Mouse (Mus musculus) left cerebral cortex, postnatal 14 days (tissue): ENCODE measurements around the gene Tmco1. TPM values are rescaled to one million over a fixed set of nuclear protein-coding genes. Genes with fewer than 3 reads are reported as not detected.
A peak's percentile ranks its signal among the peaks of the same experiment; 100 is the strongest.

Experiments
- DNase-seq, 2 experiments: peaks; one replicate each; pipeline ENCODE4 v3.0.0; 2021 to 2022; ENCODE audit warnings: low spot score in 2 of 2, mixed read lengths in 1 of 2
- intact Hi-C: fragments of 180-260 bp; cut with DNase I; formaldehyde crosslinking; loops from one replicate; pipeline ENCODE4 v1.15.1; 2025
- total RNA-seq, 2 experiments: library from RNA; stranded (reverse); gene quantifications; 2 replicates each; pipeline ENCODE4 v1.2.3; 2021

Tmco1 gene
- total RNA-seq, 2 experiments from 2014 or later = 44.0 to 46.4 TPM

- no peak for DNase-seq
- intact Hi-C loops = no loop called here
Measured at GRCm38 (mm10) chr1:167282768-167283167, 25.4 kb upstream of the Tmco1 start.

- intact Hi-C loops = loop anchor here (2.0 kb wide), 1 partner anchor 51 kb away; no protein-coding TSS in a partner anchor
- DNase-seq = peak in 1 of 2 experiments; percentile 73
Measured at GRCm38 (mm10) chr1:167283441-167284257, 24.5 kb upstream of the Tmco1 start.

- intact Hi-C loops = loop anchor here (2.0 kb wide), 1 partner anchor 52 kb away; no protein-coding TSS in a partner anchor
- DNase-seq = peak; percentile 59 to 75
Measured at GRCm38 (mm10) chr1:167284258-167284836, 23.8 kb upstream of the Tmco1 start.

GRCm38 (mm10) chr1:167284837-167285319, 23.3 kb upstream of the Tmco1 start:
- DNase-seq = peak; percentile 76 to 80
- intact Hi-C loops = loop anchor here (2.0 kb wide), 1 partner anchor 52 kb away; no protein-coding TSS in a partner anchor

- intact Hi-C loops = loop anchor here (2.0 kb wide), 1 partner anchor 52 kb away; no protein-coding TSS in a partner anchor
- DNase-seq = no peak
Measured at GRCm38 (mm10) chr1:167285320-167285355, 23.0 kb upstream of the Tmco1 start, which contains the start of gene Uck2. TSS of gene Uck2 (minus strand) at chr1:167285320.

- no peak for DNase-seq
- intact Hi-C loops = loop anchor here (2.0 kb wide), 1 partner anchor 53 kb away; no protein-coding TSS in a partner anchor
Measured at GRCm38 (mm10) chr1:167285356-167285755, 22.8 kb upstream of the Tmco1 start.

GRCm38 (mm10) chr1:167287156-167287555, 21.0 kb upstream of the Tmco1 start:
- intact Hi-C loops = no loop called here
- no peak for DNase-seq

- DNase-seq = no peak
- intact Hi-C loops = no loop called here
Measured at GRCm38 (mm10) chr1:167288665-167289538, 19.3 kb upstream of the Tmco1 start.

- intact Hi-C loops = no loop called here
- DNase-seq = no peak
Measured at GRCm38 (mm10) chr1:167289567-167290262, 18.5 kb upstream of the Tmco1 start.

GRCm38 (mm10) chr1:167290263-167290592, 17.9 kb upstream of the Tmco1 start:
- DNase-seq = no peak
- intact Hi-C loops = no loop called here

GRCm38 (mm10) chr1:167291610-167292009, 16.6 kb upstream of the Tmco1 start:
- no peak for DNase-seq
- intact Hi-C loops = no loop called here

GRCm38 (mm10) chr1:167292447-167292846, 15.7 kb upstream of the Tmco1 start:
- DNase-seq = no peak
- intact Hi-C loops = no loop called here

- intact Hi-C loops = no loop called here
- no peak for DNase-seq
Measured at GRCm38 (mm10) chr1:167295679-167296402, 12.3 kb upstream of the Tmco1 start.

- DNase-seq = no peak
- intact Hi-C loops = no loop called here
Measured at GRCm38 (mm10) chr1:167300122-167300521, 8.1 kb upstream of the Tmco1 start.

GRCm38 (mm10) chr1:167305501-167306137, 2.6 kb upstream of the Tmco1 start:
- intact Hi-C loops = no loop called here
- no peak for DNase-seq

- intact Hi-C loops = no loop called here
- DNase-seq = peak; percentile 40 to 61
Measured at GRCm38 (mm10) chr1:167306451-167307240, 1.5 kb upstream of the Tmco1 start.

- intact Hi-C loops = no loop called here
Measured at GRCm38 (mm10) chr1:167307674-167308073, 504 bp upstream of the Tmco1 start.

GRCm38 (mm10) chr1:167312367-167312766, 4.2 kb downstream of the Tmco1 start:
- intact Hi-C loops = no loop called here
- no peak for DNase-seq

More at GRCm38 (mm10) chr1:167307674-167308073, 504 bp upstream of the Tmco1 start:
- no peak for DNase-seq
